Mouse (Mus musculus) heart, postnatal 4 days (tissue): ENCODE measurements at regions not wholly inside any gene's neighbourhood (a gene's known extent, or its start where the extent isn't known, plus 50 kb on each side); places are given as distances from the start of the nearest gene placed in this dataset.

ENCODE experiments used
- DNase-seq: peaks from one replicate; pipeline ENCODE4 v3.0.0; 2021

GRCm38 (mm10) chr11:8148485-8148825, 515.9 kb downstream of the Tns3 start:
- no peak for DNase-seq

DNA sequence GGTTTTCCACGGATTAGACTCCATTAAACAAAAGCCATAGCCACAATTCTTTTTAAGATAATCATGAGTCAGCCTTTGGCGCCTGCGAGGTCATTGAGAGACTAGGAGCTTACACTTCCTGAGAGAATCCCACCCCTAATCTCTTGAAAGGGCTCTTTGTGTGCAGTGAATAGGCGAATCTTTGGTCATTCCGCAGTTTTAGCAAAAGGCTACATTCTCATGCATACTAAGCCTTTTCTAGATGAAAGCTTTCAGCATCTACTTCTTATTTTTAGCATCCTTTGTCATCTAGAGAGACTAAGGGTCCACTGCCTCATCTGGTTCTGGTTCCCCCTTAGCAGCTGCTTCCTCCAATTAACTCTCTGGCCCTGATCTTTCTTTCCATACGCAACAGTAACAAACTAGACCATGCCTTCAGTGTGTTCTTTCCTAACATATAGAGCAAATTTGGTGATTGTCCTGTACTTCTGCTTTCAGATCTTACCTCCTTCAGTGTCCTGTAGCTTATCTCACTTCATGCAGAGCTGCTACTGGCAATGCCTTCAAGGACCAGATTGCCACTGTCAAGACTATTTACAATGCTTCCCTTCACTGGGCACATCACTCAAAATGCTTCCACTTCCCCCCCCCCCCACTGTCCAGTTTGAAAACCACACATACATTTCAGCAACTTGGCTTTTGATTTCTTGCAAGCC, 516.4 kb downstream of the Tns3 start:
- DNase-seq = no peak

DNA sequence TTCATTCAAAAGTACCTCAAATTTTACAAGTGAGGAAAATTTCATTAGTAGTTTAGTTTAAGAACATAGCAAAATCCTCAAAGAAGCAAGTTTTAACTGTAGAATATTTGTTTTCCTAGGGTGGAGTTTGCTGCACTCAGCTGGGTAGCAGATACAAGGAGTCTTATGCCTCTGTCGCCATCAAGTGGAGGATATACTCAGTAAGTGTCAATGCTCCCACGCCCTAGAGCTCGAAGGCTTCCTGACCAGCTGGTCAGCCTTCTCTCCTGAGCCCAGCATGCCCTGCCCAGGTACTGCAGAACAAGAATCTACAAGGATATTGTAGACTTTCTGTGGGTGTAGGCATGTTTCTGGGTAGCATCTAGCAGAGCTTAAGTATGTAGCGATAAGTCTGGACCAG, 527.0 kb downstream of the Tns3 start:
- DNase-seq = peak; percentile 20

GRCm38 (mm10) chr11:8136666-8137065, 527.7 kb downstream of the Tns3 start:
- no peak for DNase-seq

- DNase-seq = no peak
Observed at GRCm38 (mm10) chr11:8109286-8109685, 555.0 kb downstream of the Tns3 start.

DNA sequence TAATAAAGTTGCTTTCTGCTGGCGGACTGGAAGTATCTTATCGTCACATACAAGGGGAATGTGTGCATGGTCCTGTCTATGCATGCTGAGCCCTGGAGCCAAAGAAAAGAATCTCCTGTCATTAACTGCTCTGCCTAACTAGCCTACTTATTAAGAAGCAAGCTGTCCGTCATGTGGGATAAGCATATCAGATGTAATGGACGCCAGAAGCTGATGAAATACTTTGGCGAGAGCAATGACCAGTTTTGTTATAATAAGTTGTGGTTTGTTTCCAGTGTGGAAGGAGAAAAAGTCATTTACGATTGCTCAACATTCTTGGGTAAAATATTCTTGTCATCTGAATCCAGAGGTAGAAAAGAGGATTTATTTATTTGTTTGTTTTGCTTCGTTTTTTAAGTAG, 563.2 kb downstream of the Tns3 start:
- no peak for DNase-seq

GRCm38 (mm10) chr11:8084328-8084727, 580.0 kb downstream of the Tns3 start:
- DNase-seq = peak; percentile 10

- no peak for DNase-seq
Observed at GRCm38 (mm10) chr11:8082811-8083210, 581.5 kb downstream of the Tns3 start.

GRCm38 (mm10) chr11:8073321-8073720, 591.0 kb downstream of the Tns3 start:
- DNase-seq = no peak

DNA sequence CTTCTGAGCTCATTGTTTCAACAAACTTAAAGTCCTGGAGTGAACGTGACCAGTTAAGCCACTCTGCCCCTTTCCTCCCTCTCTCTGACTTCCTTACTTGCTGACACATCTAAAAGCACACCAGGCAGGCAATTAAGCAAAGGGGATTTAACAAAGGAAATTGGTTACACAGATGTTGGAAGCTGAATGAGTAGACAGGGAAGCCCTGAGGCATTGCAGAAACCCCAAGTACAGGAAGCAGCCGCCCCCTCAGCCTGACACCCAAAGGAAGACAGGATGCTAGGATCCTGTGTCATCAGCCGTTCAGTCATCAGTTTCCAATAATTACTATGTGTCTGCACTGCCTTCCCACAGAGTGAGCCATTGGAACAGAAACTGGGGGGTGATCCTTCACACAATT, 595.5 kb downstream of the Tns3 start:
- DNase-seq = peak; percentile 24

GRCm38 (mm10) chr11:8067330-8067729, 597.0 kb downstream of the Tns3 start:
- no peak for DNase-seq

DNA sequence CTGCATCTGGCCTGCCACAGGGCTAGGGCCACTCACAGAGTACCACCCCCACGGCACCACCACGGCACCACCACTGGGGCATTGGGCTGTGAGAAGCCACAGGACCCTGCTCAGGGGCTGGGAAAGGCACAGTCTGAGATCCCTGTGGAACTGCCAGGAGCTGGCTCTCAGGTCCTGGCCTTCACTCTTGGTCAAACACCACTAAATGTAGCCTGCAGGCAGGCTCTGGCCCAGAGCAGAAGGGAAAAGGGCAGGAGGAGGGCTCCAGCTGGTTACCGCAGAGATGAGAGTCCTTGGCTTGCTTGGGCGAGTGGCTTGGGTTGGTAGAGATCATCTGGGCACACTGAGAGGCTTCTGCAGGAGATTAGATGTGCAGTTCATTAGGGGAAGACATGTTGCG, 598.5 kb downstream of the Tns3 start:
- no peak for DNase-seq

DNA sequence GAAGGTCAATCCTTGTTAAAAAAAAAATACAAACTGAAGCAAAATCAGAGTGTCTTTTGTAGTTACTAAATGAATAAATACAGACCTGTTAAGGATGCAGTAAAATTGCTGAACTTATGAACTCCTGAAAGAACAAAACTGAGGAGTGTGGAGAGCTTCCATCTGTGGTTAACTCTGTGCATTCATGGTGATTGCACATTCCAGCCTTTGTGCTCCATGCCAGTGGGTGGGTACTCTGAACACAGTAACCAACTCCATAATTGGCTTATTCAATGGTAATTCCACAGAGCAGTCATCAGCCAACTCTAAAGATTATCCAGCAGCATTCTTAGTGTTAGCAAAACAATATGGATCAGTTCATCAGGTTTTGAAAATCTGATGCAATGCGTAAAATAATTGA, 599.2 kb downstream of the Tns3 start:
- no peak for DNase-seq

DNA sequence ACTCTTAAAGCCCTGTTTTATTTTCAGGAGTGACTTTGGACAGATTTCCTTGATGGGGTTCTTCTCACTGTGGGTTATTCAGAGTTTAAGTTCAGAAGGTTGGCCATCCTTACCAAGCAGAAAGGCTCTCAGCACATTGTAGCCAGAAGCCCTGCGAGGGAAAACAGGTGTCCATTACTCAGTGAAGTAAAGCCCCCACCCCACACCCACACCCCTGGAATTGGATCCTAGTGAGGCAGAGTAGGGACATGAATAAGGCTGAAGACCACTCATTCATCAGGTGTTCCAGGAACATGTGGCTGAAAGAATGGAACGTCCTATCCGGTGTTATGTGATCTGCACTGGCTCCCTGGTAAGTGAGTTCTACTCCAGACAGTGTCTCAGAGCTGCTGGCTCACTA, 602.3 kb downstream of the Tns3 start:
- DNase-seq = no peak

- no peak for DNase-seq
Observed at GRCm38 (mm10) chr11:8061573-8061972, 602.8 kb downstream of the Tns3 start.

GRCm38 (mm10) chr11:8051499-8051898, 612.8 kb downstream of the Tns3 start:
- no peak for DNase-seq

DNA sequence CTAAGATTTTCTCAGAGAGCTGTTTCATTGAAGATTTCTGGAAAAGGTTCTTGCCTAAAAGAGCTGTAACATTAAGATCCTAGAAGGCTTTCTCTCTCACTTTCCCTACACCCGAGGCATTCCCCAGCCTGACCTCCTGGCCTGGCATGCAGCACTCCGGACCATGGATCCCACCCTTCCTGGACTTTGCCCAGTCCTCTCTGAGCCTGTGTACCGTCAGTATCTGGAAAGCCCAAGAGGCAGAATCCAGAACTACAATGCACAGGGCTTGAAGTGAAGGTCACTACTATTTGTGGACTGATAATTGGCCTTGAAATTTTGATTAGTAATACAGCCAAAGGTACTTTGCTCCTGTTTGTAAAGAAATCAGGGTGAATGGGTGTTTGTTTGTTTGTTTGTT, 619.2 kb downstream of the Tns3 start:
- no peak for DNase-seq

GRCm38 (mm10) chr11:8030119-8030518, 634.2 kb downstream of the Tns3 start:
- DNase-seq = no peak

DNA sequence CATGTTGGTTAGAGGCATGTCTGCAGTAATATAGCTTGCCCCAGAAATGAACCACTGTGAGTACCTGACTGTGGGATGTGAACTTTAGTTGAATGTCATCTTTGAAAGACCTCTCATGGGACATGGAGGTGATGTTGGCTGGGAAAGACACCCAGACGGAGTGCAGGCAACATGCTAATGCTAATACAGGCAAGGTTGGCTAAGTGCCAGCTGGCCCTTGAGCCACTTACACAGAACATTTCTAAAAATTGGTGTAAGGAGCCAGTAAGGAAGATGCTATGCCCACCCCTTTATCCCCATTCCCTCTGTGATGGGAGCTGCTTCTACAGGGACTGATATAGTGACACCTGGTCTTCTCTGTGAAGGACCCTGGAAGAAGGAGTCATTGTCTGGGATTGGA, 656.5 kb downstream of the Tns3 start:
- no peak for DNase-seq

GRCm38 (mm10) chr11:7981031-7981430, 683.3 kb downstream of the Tns3 start:
- no peak for DNase-seq

DNA sequence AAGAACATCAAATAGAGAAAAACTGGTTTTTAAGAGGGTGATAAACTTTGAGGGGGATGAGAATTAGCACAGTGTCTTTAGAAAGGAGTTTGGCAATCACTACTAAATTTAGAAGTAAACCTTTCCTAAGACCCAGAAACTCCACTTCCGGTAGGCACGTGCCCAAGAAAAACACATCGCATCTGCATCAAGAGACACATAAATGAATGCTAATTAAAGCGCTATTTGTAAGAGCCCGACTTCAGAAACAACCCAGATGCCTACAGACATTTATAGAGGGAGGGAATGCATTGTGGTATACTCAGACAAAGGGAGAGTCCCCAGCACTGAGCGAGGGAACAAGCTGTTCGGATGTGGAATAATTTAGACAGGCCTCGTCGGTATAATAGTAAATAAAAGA, 688.5 kb downstream of the Tns3 start:
- DNase-seq = no peak

- no peak for DNase-seq
Observed at GRCm38 (mm10) chr11:7949931-7950330, 714.4 kb downstream of the Tns3 start.

GRCm38 (mm10) chr11:7949201-7949875, 715.0 kb downstream of the Tns3 start:
- DNase-seq = no peak

GRCm38 (mm10) chr11:7944956-7945515, 719.3 kb downstream of the Tns3 start:
- peak; percentile 19 for DNase-seq
